Mouse (Mus musculus) stomach, embryonic 14.5 days (tissue): ENCODE measurements around the gene Osbpl9. TPM values are rescaled to one million over a fixed set of nuclear protein-coding genes. Genes with fewer than 3 reads are reported as not detected.

ENCODE experiments used
- ATAC-seq: fragments of 200-750 bp; cut with Nextera tagmentation; 2 replicates; pipeline ENCODE4 v1.8.0; 2017; ENCODE audit warnings: low read depth, moderate TSS enrichment; ENCODE audit not compliant: insufficient number of reproducible peaks, insufficient read depth, low FRiP score
- H3K27ac ChIP-seq: fragments of 300-500 bp; sonication (generic); 2 replicates; pipeline ENCODE4 v1.5.1; 2014; ENCODE audit warnings: mild to moderate bottlenecking, low read length, moderate library complexity, mixed read lengths
- H3K27me3 ChIP-seq: fragments of 300-500 bp; sonication (generic); 2 replicates; pipeline ENCODE4 v1.6.1; 2014; ENCODE audit warnings: low read length, control low read depth, mixed read lengths; ENCODE audit not compliant: control insufficient read depth, insufficient read depth
- H3K36me3 ChIP-seq: fragments of 300-500 bp; sonication (generic); 2 replicates; pipeline ENCODE4 v1.6.1; 2014; ENCODE audit warnings: mild to moderate bottlenecking, control low read depth, low read length, moderate library complexity, mixed read lengths; ENCODE audit not compliant: control insufficient read depth, insufficient read depth
- H3K4me1 ChIP-seq: fragments of 300-500 bp; sonication (generic); 2 replicates; pipeline ENCODE4 v1.6.1; 2014; ENCODE audit warnings: low read length, control low read depth, mixed read lengths; ENCODE audit not compliant: control insufficient read depth, insufficient read depth
- H3K4me2 ChIP-seq: fragments of 300-500 bp; sonication (generic); replicated peaks from 2 replicates; pipeline ENCODE4 v1.6.1; 2014; ENCODE audit warnings: low read depth, low read length, control low read depth
- H3K4me3 ChIP-seq: fragments of 300-500 bp; sonication (generic); 2 replicates; pipeline ENCODE4 v1.5.1; 2014; ENCODE audit warnings: low read depth, low read length, control low read depth
- H3K9ac ChIP-seq: fragments of 300-500 bp; sonication (generic); replicated peaks from 2 replicates; pipeline ENCODE4 v1.6.1; 2014; ENCODE audit warnings: low read depth, mild to moderate bottlenecking, control low read depth, low read length, moderate library complexity, mixed read lengths
- H3K9me3 ChIP-seq: fragments of 300-500 bp; sonication (generic); 2 replicates; pipeline ENCODE4 v1.6.1; 2016; ENCODE audit warnings: low read depth, low read length, control low read depth; ENCODE audit not compliant: control insufficient read depth
- WGBS: fragments of 180-500 bp; shearing (Covaris S2); extraction: QIAGEN DNeasy Blood & Tissue Kit; methylation state at CpG from one replicate; pipeline ENCODE4 v1.1.7; 2014; 5-methylcytosine and 5-hydroxymethylcytosine counted together
- polyA plus RNA-seq: library from polyadenylated mRNA; unstranded; fragments of >200 nt; fragmentation: Nextera tagmentation; extraction: Ambion mirVana; gene quantifications from 2 replicates; pipeline ENCODE4 v1.2.1, GENCODE M21; 2014

Gene Osbpl9
- polyA plus RNA-seq, 1 experiment from 2014 or later: 65.2 TPM

DNA sequence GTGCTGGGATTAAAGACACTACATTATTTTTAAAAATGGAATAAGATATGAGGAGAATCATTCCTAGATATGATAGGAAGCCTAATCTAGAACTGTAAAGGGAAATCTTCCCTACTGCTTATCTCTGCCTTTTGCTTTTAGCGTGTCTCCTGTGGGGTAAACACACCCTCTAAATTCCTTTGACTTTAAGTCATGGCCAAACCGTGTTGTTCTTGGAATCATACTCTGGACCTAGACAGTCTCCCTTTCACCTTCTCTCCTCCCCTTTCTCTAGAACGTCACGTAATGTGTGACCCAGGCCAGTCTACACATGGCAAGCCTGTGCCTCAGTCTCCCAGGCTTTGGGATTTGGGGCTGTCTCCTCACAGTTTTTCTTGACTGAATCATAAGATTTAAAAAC lies 153.8 kb downstream of the Osbpl9 start:
- H3K27ac ChIP-seq: no peak overlapping the region
- H3K4me3 ChIP-seq: no peak overlapping the region
- no peaks in the 10 kb centered on the region for H3K27me3 ChIP-seq
- H3K9me3 ChIP-seq: no peaks in the 10 kb centered on the region
- no peaks in the 10 kb centered on the region for H3K4me1 ChIP-seq
- WGBS: 69% methylated on average over 4 of the region's 4 CpGs
- no peak overlapping the region for H3K9ac ChIP-seq
- no peak overlapping the region for H3K4me2 ChIP-seq
- no peak for ATAC-seq
- peaks cover 55% of the 10 kb centered on the region for H3K36me3 ChIP-seq

DNA sequence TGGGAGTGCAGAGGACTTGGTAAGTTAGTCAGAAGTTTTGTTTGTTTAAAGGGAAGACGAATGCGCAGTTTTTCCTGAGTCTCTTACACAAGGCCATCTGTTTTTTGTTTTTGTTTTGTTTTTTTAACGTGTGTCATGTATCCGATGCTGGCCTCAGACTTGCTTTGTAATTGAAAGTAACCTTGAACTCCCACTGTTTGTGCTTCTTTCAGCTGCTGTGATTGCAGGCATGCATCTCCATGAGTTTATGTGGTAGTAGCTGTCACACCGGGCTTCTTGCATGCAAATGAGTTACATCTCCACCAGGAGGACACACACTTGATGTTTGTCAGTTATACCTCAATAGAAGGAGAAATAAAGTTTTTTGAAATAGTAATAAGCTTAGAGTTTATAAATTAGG lies 158.3 kb downstream of the Osbpl9 start:
- Histone ChIP-seq H3K9me3 (no peaks in the 10 kb centered on the region), H3K27ac (no peak overlapping the region), H3K4me3 (no peak overlapping the region), H3K4me2 (no peak overlapping the region), H3K27me3 (no peaks in the 10 kb centered on the region), H3K9ac (no peak overlapping the region), H3K36me3 (peaks cover 66% of the 10 kb centered on the region), H3K4me1 (no peaks in the 10 kb centered on the region)
- 81% methylated on average over 5 of the region's 5 CpGs for WGBS
- no peak for ATAC-seq

DNA sequence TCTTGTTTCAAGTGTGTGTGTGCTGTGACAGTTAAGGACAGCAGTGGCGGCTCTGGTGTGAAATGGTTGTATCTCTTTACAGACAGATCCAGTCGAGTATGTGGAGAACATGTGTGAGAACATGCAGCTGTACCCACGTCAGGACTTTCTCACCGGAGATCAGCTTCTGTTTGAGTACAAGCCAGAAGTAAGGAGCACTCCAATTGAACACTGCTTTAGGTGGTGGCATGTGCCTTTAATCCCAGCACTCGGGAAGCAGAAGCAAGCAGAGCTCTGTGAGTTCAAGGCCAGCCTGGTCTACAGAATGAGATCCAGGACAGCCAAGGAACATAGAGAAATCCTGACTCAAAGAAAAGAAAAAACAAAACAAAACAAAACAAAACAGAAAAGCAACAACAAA lies 158.8 kb downstream of the Osbpl9 start:
- Histone ChIP-seq H3K4me2 (no peak overlapping the region), H3K27me3 (no peaks in the 10 kb centered on the region), H3K27ac (no peak overlapping the region), H3K9me3 (no peaks in the 10 kb centered on the region), H3K4me1 (no peaks in the 10 kb centered on the region), H3K4me3 (no peak overlapping the region), H3K36me3 (peaks cover 67% of the 10 kb centered on the region), H3K9ac (no peak overlapping the region)
- no peak for ATAC-seq
- WGBS: 67% methylated on average over 5 of the region's 5 CpGs

- WGBS: 86% methylated on average over 4 of the region's 4 CpGs
- no peak overlapping the region for H3K9ac ChIP-seq
- H3K4me3 ChIP-seq: no peak overlapping the region
- peaks cover 65% of the 10 kb centered on the region for H3K36me3 ChIP-seq
- no peak overlapping the region for H3K27ac ChIP-seq
- no peak overlapping the region for H3K4me2 ChIP-seq
- ATAC-seq: no peak
- H3K4me1 ChIP-seq: no peaks in the 10 kb centered on the region
- H3K9me3 ChIP-seq: no peaks in the 10 kb centered on the region
- no peaks in the 10 kb centered on the region for H3K27me3 ChIP-seq
Measured at GRCm38 (mm10) chr4:109042739-109043138, 159.3 kb downstream of the Osbpl9 start.

DNA sequence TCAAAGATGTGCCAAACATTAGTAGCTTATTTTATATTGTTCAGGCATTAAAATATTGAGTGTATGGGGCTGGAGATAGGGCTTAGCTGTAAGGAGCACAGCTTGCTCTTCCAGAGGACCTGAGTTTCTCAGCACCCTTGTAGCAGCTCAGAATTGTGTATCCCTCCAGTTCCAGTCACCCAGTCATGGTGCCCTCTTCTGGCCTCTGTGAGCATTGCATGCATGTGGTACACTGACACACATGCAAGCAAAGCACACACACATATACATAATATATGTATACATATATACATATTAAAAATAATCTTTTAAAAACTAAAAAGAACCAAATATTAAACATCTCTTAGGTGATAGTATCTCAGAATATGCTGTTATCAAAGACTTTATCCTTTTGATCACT lies 165.7 kb downstream of the Osbpl9 start:
- Histone ChIP-seq H3K4me2 (no peak overlapping the region), H3K4me1 (no peaks in the 10 kb centered on the region), H3K9me3 (no peaks in the 10 kb centered on the region), H3K4me3 (no peak overlapping the region), H3K9ac (no peak overlapping the region), H3K27ac (no peak overlapping the region), H3K27me3 (no peaks in the 10 kb centered on the region), H3K36me3 (peaks cover 41% of the 10 kb centered on the region)
- no peak for ATAC-seq

DNA sequence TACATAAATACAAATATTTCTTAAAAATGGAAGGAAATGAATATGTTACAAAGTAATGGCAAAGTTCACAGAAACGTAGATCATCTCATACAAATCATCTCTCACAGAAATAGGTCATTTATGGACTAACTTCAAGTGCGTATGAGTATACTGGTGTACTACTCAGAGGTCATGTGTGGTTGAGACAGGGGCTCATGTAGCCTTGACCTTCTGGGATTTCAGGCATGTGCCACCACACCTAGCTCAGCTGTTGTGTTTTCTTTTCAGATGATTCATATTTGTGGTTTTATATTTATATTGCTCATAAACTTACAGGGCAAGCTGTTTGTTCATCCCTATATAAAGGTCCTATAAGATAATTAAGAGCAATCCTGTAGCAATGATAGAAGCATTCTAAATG lies 171.8 kb downstream of the Osbpl9 start:
- H3K4me2 ChIP-seq: no peak overlapping the region
- no peaks in the 10 kb centered on the region for H3K9me3 ChIP-seq
- H3K27ac ChIP-seq: no peak overlapping the region
- H3K9ac ChIP-seq: no peak overlapping the region
- no peak overlapping the region for H3K4me3 ChIP-seq
- no peaks in the 10 kb centered on the region for H3K4me1 ChIP-seq
- WGBS: 88% methylated on average over 2 of the region's 2 CpGs
- peaks cover 27% of the 10 kb centered on the region for H3K36me3 ChIP-seq
- H3K27me3 ChIP-seq: no peaks in the 10 kb centered on the region
- ATAC-seq: no peak

DNA sequence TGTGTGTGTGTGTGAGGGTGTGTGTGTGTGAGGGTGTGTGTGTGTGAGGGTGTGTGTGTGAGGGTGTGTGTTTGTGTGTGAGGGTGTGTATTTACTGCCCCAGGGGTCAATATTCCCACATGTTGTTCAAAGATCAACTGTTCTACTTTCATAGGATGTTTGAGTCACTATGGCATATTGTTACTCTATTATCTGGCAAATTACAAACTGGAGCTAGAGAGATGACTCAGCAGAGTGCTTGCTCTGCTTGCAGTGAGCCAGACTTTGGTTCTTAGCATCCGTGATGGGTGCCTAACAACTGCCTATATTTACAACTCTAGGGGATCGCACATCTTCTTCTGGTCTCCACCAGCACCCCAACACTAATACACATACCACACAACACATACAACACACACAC lies 172.2 kb downstream of the Osbpl9 start:
- H3K4me3 ChIP-seq: no peak overlapping the region
- no peaks in the 10 kb centered on the region for H3K4me1 ChIP-seq
- ATAC-seq: no peak
- WGBS: 98% methylated on average over 2 of the region's 2 CpGs
- no peak overlapping the region for H3K27ac ChIP-seq
- H3K4me2 ChIP-seq: no peak overlapping the region
- peaks cover 29% of the 10 kb centered on the region for H3K36me3 ChIP-seq
- H3K9me3 ChIP-seq: no peaks in the 10 kb centered on the region
- H3K9ac ChIP-seq: no peak overlapping the region
- H3K27me3 ChIP-seq: no peaks in the 10 kb centered on the region

DNA sequence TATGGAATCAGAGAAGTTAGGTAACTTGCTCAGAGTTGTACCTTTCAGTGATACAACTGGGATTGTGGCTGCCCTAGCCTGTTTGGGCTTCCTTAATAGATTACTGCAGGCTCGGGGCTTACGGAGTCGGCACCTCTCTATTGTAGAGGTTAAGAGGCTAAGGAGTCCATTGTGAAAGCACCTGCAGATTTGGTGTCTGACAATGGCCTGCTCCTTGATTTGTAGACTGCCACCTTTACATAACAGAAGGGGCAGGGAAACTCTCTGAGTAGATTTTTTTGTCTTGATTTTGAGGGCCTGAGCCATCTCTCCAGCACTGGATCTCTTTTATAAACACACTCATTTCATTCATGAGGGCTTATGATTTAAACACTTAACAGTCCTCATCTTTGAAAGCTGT lies 175.5 kb downstream of the Osbpl9 start:
- Histone ChIP-seq H3K4me3 (no peak overlapping the region), H3K9me3 (no peaks in the 10 kb centered on the region), H3K9ac (no peak overlapping the region), H3K27me3 (no peaks in the 10 kb centered on the region), H3K4me1 (no peaks in the 10 kb centered on the region), H3K4me2 (no peak overlapping the region), H3K36me3 (peaks cover 23% of the 10 kb centered on the region), H3K27ac (no peak overlapping the region)
- no peak for ATAC-seq
- 82% methylated on average over 3 of the region's 3 CpGs for WGBS

GRCm38 (mm10) chr4:109025061-109025460 lies 177.0 kb downstream of the Osbpl9 start:
- Histone ChIP-seq H3K9me3 (no peaks in the 10 kb centered on the region), H3K27ac (no peak overlapping the region), H3K4me2 (no peak overlapping the region), H3K4me1 (no peaks in the 10 kb centered on the region), H3K4me3 (no peak overlapping the region), H3K9ac (no peak overlapping the region), H3K36me3 (peaks cover 14% of the 10 kb centered on the region), H3K27me3 (no peaks in the 10 kb centered on the region)
- ATAC-seq: no peak
- WGBS: 69% methylated on average over 3 of the region's 3 CpGs
